Mouse (Mus musculus): ENCODE measurements at regions not wholly inside any gene's neighbourhood (a gene's known extent, or its start where the extent isn't known, plus 50 kb on each side); places are given as distances from the start of the nearest gene placed in this dataset.

DNA sequence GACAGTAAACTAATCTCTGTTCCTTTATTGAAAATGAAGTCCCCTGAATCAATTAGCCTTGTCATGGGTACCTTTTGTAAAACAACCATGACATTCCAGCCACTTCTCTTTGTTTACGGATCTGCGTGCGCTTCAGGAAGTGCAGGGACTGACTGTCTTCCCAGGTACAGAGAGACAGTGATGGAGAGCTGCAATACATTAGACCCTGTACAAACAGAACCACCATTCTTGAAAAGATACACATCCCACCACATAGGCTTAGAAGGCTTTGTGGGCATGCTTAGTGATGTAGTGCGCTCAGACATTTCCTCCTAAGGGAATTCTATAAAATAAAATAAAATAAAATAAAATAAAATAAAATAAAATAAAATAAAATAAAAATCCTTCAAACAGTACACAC is 148.8 kb upstream of the Hnrnpa3 start:
- TF ChIP-seq POLR2A (IDR thresholded peaks at IDR 0.05; ENCODE audit: borderline replicate concordance, insufficient read depth, low read length): no peak
- no peak for TF ChIP-seq CTCF (IDR thresholded peaks at IDR 0.05; ENCODE audit: borderline replicate concordance, insufficient read depth, low read depth, low read length)
